Mouse (Mus musculus) c-Kit-negative CD71-positive TER-119-positive erythroid progenitor cells, embryonic 14.5 days (primary cell): ENCODE measurements around the gene Dus4l.

ENCODE experiments used
- DNase-seq: peaks from one replicate; pipeline ENCODE4 v3.0.0-alpha.2; 2013; ENCODE audit warnings: low read depth, low spot score

The Dus4l gene

DNA sequence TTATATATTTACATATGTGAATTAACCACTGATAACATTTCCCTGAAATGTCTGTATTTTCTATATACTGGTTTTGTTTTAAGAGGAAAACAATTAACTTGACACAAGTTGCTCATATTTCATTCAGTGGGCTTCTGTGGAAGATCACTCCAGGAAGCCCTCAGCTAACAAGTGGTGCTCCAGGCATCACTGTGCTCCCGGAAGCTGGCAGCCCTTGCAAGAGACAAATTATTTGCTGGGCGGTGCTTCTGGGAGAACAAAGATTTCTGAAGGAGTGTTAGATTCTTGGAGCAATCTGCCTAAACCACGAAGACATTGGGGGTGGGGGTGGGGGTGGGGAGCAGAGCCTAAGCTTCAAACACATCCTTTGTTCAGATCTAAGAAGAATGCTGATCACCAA lies 62.6 kb downstream of the Dus4l start:
- DNase-seq, result no peak
